Mouse (Mus musculus): Measurements from ENCODE around the gene Ldlrad3. TPM values are rescaled to one million over a fixed set of nuclear protein-coding genes. Genes with fewer than 3 reads are reported as not detected.

Ldlrad3 gene
- polyA plus RNA-seq (2014; fragmentation: Illumina TruSeq; extraction: RNeasy Lipid Tissue Mini Kit (QIAGEN cat#74804); ENCODE audit: insufficient read depth, low read depth, low replicate concordance) = 6.2 TPM

DNA sequence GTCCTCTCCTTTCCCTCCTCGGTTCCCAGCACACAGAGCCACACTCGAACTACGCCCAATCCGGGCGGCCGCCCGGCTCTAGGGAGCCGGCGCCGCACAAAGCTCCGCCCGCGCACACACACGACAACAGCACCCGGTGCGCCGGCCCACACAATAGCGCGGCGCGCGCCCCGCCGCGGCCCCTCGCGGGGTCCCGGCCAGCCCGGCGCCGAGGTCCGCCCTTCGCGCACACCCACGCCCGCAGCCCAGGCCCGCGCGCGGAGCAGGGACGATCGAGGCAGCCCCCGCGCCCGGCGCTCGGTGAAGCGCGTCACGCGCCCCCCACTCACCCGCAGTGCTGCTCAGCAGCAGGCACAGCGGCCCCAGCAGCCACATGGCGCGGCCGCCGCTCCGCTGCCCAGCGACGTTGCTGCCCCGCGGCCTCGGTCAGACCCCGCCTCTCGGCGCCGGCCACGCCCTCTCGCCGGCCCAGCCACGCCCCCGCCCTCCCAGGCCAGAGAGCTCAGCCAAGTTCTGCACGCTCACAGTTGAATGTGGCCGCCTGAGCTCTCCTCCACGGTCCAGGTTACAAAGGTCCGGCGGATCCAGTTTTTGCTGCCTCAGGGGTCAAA lies at the start of gene Ldlrad3:
Gene Ldlrad3, minus strand, starts transcription at position 435 of the 611 bp plus-strand sequence.

Other genes starting within 250 kb of the Ldlrad3 start
- 21.6 TPM for gene Trim44, start 221.4 kb upstream of the Ldlrad3 start, polyA plus RNA-seq (2014; fragmentation: Illumina TruSeq; extraction: RNeasy Lipid Tissue Mini Kit (QIAGEN cat#74804); ENCODE audit: insufficient read depth, low read depth, low replicate concordance)